Mouse (Mus musculus) intestine, postnatal 0 days (tissue): Measurements from ENCODE around the gene Dclk1. TPM values are rescaled to one million over a fixed set of nuclear protein-coding genes. Genes with fewer than 3 reads are reported as not detected.

Experiments used
- ATAC-seq: fragments of 200-750 bp; cut with Nextera tagmentation; 2 replicates; pipeline ENCODE4 v1.8.0; 2017; ENCODE audit warnings: mild to moderate bottlenecking, moderate TSS enrichment, moderate library complexity
- H3K27ac ChIP-seq: fragments of 300-500 bp; sonication (generic); 2 replicates; pipeline ENCODE4 v1.5.1; 2014; ENCODE audit warnings: mild to moderate bottlenecking, low read depth, low read length, moderate library complexity
- H3K27me3 ChIP-seq: fragments of 300-500 bp; sonication (generic); replicated peaks from 2 replicates; pipeline ENCODE4 v1.6.1; 2014; ENCODE audit warnings: low read length, mixed read lengths; ENCODE audit not compliant: control insufficient read depth, insufficient read depth
- H3K36me3 ChIP-seq: fragments of 300-500 bp; sonication (generic); 2 replicates; pipeline ENCODE4 v1.6.1; 2014; ENCODE audit warnings: mild to moderate bottlenecking, moderate library complexity; ENCODE audit not compliant: control insufficient read depth, insufficient read depth
- H3K4me1 ChIP-seq: fragments of 300-500 bp; sonication (generic); replicated peaks from 2 replicates; pipeline ENCODE4 v1.6.1; 2014; ENCODE audit warnings: antibody characterized with exemption, low read length, mixed read lengths; ENCODE audit not compliant: control insufficient read depth, insufficient read depth
- H3K4me2 ChIP-seq: fragments of 300-500 bp; sonication (generic); replicated peaks from 2 replicates; pipeline ENCODE4 v1.6.1; 2014; ENCODE audit warnings: low read depth, mild to moderate bottlenecking, moderate library complexity
- H3K4me3 ChIP-seq: fragments of 300-500 bp; sonication (generic); 2 replicates; pipeline ENCODE4 v1.5.1; 2014; ENCODE audit warnings: low read depth, low read length
- H3K9ac ChIP-seq: fragments of 300-500 bp; sonication (generic); 2 replicates; pipeline ENCODE4 v1.6.1; 2014; ENCODE audit warnings: mild to moderate bottlenecking, low read depth, low read length
- H3K9me3 ChIP-seq: fragments of 300-500 bp; sonication (generic); 2 replicates; pipeline ENCODE4 v1.6.1; 2016; ENCODE audit warnings: mixed run types; ENCODE audit not compliant: control insufficient read depth
- CTCF ChIP-seq: sonication (generic); IDR thresholded peaks from 2 replicates; pipeline ENCODE4 v1.5.1; 2016; ENCODE audit warnings: low read depth, mild to moderate bottlenecking, control low read depth, antibody characterized with exemption, moderate library complexity
- WGBS: fragments of 180-500 bp; shearing (Covaris S2); extraction: QIAGEN DNeasy Blood & Tissue Kit; methylation state at CpG from one replicate; pipeline ENCODE4 v1.1.7; 2014; 5-methylcytosine and 5-hydroxymethylcytosine counted together
- polyA plus RNA-seq: library from polyadenylated mRNA; unstranded; fragments of >200 nt; fragmentation: Nextera tagmentation; extraction: Ambion mirVana; gene quantifications from 2 replicates; pipeline ENCODE4 v1.2.1, GENCODE M21; 2015

The Dclk1 gene
- polyA plus RNA-seq, 1 experiment from 2014 or later, result 5.0 TPM

GRCm38 (mm10) chr3:55465785-55466184, 223.6 kb downstream of the Dclk1 start:
- H3K4me3 ChIP-seq, result no peak overlapping the region
- H3K4me2 ChIP-seq, result no peak overlapping the region
- H3K9me3 ChIP-seq, result no peaks in the 10 kb centered on the region
- H3K4me1 ChIP-seq, result no peaks in the 10 kb centered on the region
- no peak for TF ChIP-seq CTCF
- WGBS, result 75% methylated on average over 8 of the region's 8 CpGs
- H3K27ac ChIP-seq, result no peak overlapping the region
- no peak for ATAC-seq
- H3K9ac ChIP-seq, result no peak overlapping the region
- H3K36me3 ChIP-seq, result no peaks in the 10 kb centered on the region
- H3K27me3 ChIP-seq, result no peaks in the 10 kb centered on the region

DNA sequence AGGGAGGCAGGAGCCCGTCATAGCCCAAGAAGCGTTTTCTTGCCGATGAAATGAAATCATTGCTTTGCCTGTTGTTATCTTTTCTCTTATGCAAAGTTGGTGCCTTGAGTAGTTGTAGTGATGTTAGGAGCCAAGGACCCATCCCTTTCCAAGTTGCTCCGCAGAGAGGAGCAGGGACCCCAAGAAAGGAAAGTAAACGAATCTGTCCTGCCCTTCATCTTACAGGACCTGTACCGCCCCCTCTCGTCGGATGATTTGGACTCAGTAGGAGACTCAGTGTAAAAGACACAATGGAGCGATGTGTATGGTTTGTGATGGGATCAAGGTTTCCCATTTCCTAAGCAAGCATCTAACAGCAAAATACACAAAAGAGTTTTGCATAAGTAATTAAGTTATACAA, 224.2 kb downstream of the Dclk1 start:
- no peak for TF ChIP-seq CTCF
- H3K27me3 ChIP-seq, result no peaks in the 10 kb centered on the region
- H3K4me1 ChIP-seq, result no peaks in the 10 kb centered on the region
- WGBS, result 74% methylated on average over 9 of the region's 9 CpGs
- no peak overlapping the region for H3K9ac ChIP-seq
- no peak for ATAC-seq
- no peaks in the 10 kb centered on the region for H3K36me3 ChIP-seq
- H3K4me3 ChIP-seq, result no peak overlapping the region
- H3K4me2 ChIP-seq, result no peak overlapping the region
- no peaks in the 10 kb centered on the region for H3K9me3 ChIP-seq
- H3K27ac ChIP-seq, result no peak overlapping the region

GRCm38 (mm10) chr3:55472110-55472509, 229.9 kb downstream of the Dclk1 start, which contains the start of gene Gm21954:
Gene Gm21954 (minus strand): TSS chr3:55472210.
- H3K4me2 ChIP-seq, result no peak within 1 kb of the TSS
- TF ChIP-seq CTCF, result no peak
- H3K27ac ChIP-seq, result no peak within 1 kb of the TSS
- 80% methylated on average over 2 of the region's 2 CpGs for WGBS
- no peaks in the 10 kb centered on the region for H3K4me1 ChIP-seq
- H3K4me3 ChIP-seq, result no peak within 1 kb of the TSS
- no peaks in the 10 kb centered on the region for H3K27me3 ChIP-seq
- no peak within 1 kb of the TSS for H3K9ac ChIP-seq
- no peak for ATAC-seq
- H3K36me3 ChIP-seq, result no peaks in the 10 kb centered on the region
- no peaks in the 10 kb centered on the region for H3K9me3 ChIP-seq

DNA sequence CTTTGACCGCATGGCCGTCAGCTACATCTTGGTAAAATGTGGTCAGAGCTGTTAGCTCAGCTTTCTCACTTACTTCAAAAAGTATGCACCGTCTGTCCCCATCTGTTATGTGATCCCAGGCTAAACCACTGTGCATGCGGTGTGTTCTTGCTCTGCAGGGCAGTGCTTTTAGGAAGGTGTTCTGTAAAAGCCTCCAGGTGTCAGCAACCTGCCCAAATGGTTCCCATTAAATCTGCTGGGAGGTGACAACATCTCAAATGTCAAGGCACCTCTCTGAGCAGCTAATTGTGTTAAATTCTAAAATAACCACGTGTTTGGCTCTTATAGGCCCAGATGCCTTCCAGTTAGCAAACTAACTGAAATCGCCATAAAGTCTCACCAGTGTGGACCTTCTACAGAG, 231.0 kb downstream of the Dclk1 start:
- no peak for ATAC-seq
- no peak for TF ChIP-seq CTCF
- Histone ChIP-seq H3K4me2 (no peak overlapping the region), H3K4me1 (no peaks in the 10 kb centered on the region), H3K27ac (no peak overlapping the region), H3K9me3 (no peaks in the 10 kb centered on the region), H3K36me3 (no peaks in the 10 kb centered on the region), H3K9ac (no peak overlapping the region), H3K4me3 (no peak overlapping the region), H3K27me3 (no peaks in the 10 kb centered on the region)
- 78% methylated on average over 6 of the region's 6 CpGs for WGBS

GRCm38 (mm10) chr3:55476694-55477093, 234.5 kb downstream of the Dclk1 start:
- Histone ChIP-seq H3K27me3 (no peaks in the 10 kb centered on the region), H3K4me1 (no peaks in the 10 kb centered on the region), H3K4me2 (no peak overlapping the region), H3K36me3 (no peaks in the 10 kb centered on the region), H3K27ac (no peak overlapping the region), H3K4me3 (no peak overlapping the region), H3K9ac (no peak overlapping the region), H3K9me3 (no peaks in the 10 kb centered on the region)
- 87% methylated on average over 7 of the region's 7 CpGs for WGBS
- no peak for ATAC-seq
- TF ChIP-seq CTCF, result no peak

- no peaks in the 10 kb centered on the region for H3K27me3 ChIP-seq
- no peak for ATAC-seq
- H3K9ac ChIP-seq, result no peak overlapping the region
- no peak for TF ChIP-seq CTCF
- H3K9me3 ChIP-seq, result no peaks in the 10 kb centered on the region
- no peaks in the 10 kb centered on the region for H3K4me1 ChIP-seq
- WGBS, result 59% methylated on average over 4 of the region's 4 CpGs
- no peak overlapping the region for H3K4me2 ChIP-seq
- H3K36me3 ChIP-seq, result no peaks in the 10 kb centered on the region
- H3K27ac ChIP-seq, result no peak overlapping the region
- H3K4me3 ChIP-seq, result no peak overlapping the region
These were observed 237.1 kb downstream of the Dclk1 start for GRCm38 (mm10) chr3:55479306-55479705.

- no peak overlapping the region for H3K9ac ChIP-seq
- no peak overlapping the region for H3K4me2 ChIP-seq
- no peak overlapping the region for H3K4me3 ChIP-seq
- H3K27me3 ChIP-seq, result no peaks in the 10 kb centered on the region
- H3K4me1 ChIP-seq, result no peaks in the 10 kb centered on the region
- no peak for TF ChIP-seq CTCF
- WGBS, result 42% methylated on average over 1 of the region's 1 CpGs
- H3K27ac ChIP-seq, result no peak overlapping the region
- H3K9me3 ChIP-seq, result no peaks in the 10 kb centered on the region
- no peaks in the 10 kb centered on the region for H3K36me3 ChIP-seq
- ATAC-seq, result no peak
These were observed 239.0 kb downstream of the Dclk1 start for GRCm38 (mm10) chr3:55481140-55481539.
